8 mouse cellular contexts compared by ENCODE assay signal in the genomic region with DNA sequence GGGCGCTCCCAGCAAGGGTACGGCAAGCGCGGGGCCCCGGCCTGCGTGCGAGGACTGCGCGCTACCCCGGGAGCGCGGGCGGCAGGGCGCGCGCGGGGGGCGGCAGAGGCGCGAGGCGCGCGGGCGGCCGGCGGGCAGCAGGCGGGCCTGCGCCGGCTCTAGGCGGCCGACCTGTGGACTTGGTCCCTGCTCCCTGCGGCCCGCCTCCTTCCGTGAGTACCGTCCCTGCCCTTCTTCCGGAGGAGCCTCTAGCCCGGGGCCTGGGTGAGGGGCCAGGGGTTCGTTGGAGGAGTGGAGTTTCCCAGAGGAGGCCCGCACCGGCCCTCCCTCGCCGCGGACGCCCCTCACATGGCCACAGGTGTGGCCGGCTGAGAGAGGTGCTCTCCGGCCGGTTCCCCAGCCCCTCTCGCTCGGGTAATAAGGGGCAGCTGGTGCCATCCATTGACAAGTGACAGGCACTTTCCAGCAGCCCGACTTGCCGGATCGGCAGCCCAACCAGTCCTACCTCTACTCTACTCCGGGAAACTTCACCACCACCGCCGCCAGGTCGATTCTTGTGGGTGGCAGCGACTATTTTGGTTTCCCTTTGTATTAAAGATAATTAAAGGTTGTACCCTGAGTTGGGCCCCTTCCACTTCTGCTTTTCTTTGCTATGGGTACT. TPM values are rescaled to one million over a fixed set of nuclear protein-coding genes. Genes with fewer than 3 reads are reported as not detected.
DNase-seq lines count a peak whose midpoint lies in the region; ATAC-seq and TF ChIP-seq lines count a peak whose summit lies in the region.

No protein-coding gene starts in this region.

- DNase-seq in adrenal gland, postnatal 10 days = peak; percentile 69
- peak; percentile 43 for DNase-seq in embryonic facial prominence, embryonic 14.5 days (ENCODE audit: low spot score)
- peak; percentile 54 for DNase-seq in liver, embryonic 13.5 days
- DNase-seq in natural killer cell, adult 2 months (ENCODE audit: low spot score in 2 of 2) = peak; percentile 44 to 69
- peak; percentile 8 for DNase-seq in telencephalon, adult 2 months (ENCODE audit: low read depth, low spot score)

- H3K79me2 ChIP-seq in C2C12 (ENCODE audit: control insufficient read depth, insufficient read depth) = peaks cover 51% of the 10 kb centered on the region

- peak overlapping the region; percentile 41 for H3K4me2 ChIP-seq in embryonic facial prominence, embryonic 14.5 days (ENCODE audit: low read depth, low read length)
- peak overlapping the region; percentile 50 for H3K4me2 ChIP-seq in heart, embryonic 12.5 days
- H3K4me2 ChIP-seq in kidney, embryonic 16.5 days (replicated peaks; ENCODE audit: low read depth, low read length) = peak overlapping the region; percentile 37
- peak overlapping the region; percentile 56 for H3K4me2 ChIP-seq in liver, embryonic 13.5 days

- H3K36me3 ChIP-seq in C2C12 (ENCODE audit: control insufficient read depth, insufficient read depth) = peaks cover 35% of the 10 kb centered on the region
- peaks cover 34% of the 10 kb centered on the region for H3K36me3 ChIP-seq in embryonic facial prominence, embryonic 14.5 days (ENCODE audit: control insufficient read depth, insufficient read depth, low read length)
- H3K36me3 ChIP-seq in heart, embryonic 12.5 days = peaks cover 28% of the 10 kb centered on the region
- H3K36me3 ChIP-seq in kidney, embryonic 16.5 days (ENCODE audit: insufficient read depth, low read length) = peaks cover 16% of the 10 kb centered on the region
- H3K36me3 ChIP-seq in liver, embryonic 13.5 days = peaks cover 34% of the 10 kb centered on the region

- WGBS in embryonic facial prominence, embryonic 14.5 days = 3% methylated on average over 10 of the region's 57 CpGs
- WGBS in heart, embryonic 12.5 days = 7% methylated on average over 57 of the region's 57 CpGs
- WGBS in kidney, embryonic 16.5 days = under 1% methylated on average over 47 of the region's 57 CpGs
- WGBS in liver, embryonic 13.5 days (ENCODE audit: insufficient replicate concordance) = under 1% methylated on average over 55 of the region's 57 CpGs

- peak overlapping the region; percentile 33 for H3K27ac ChIP-seq in embryonic facial prominence, embryonic 14.5 days (replicated peaks; ENCODE audit: low read depth, low read length)
- H3K27ac ChIP-seq in heart, embryonic 12.5 days (ENCODE audit: poor library complexity, severe bottlenecking) = peak overlapping the region; percentile 46
- peak overlapping the region; percentile 4; the same call in 1 of the 2 replicates for H3K27ac ChIP-seq in kidney, embryonic 16.5 days (ENCODE audit: low read length)
- peak overlapping the region; percentile 62 for H3K27ac ChIP-seq in liver, embryonic 13.5 days

- H3K27me3 ChIP-seq in C2C12 (ENCODE audit: control insufficient read depth, insufficient read depth, insufficient read length) = no peaks in the 10 kb centered on the region
- no peaks in the 10 kb centered on the region for H3K27me3 ChIP-seq in embryonic facial prominence, embryonic 14.5 days (replicated peaks; ENCODE audit: control insufficient read depth, insufficient read depth, low read length)
- no peaks in the 10 kb centered on the region for H3K27me3 ChIP-seq in heart, embryonic 12.5 days (replicated peaks)
- no peaks in the 10 kb centered on the region for H3K27me3 ChIP-seq in kidney, embryonic 16.5 days (ENCODE audit: insufficient read depth, low read length)
- no peaks in the 10 kb centered on the region for H3K27me3 ChIP-seq in liver, embryonic 13.5 days

- ATAC-seq in embryonic facial prominence, embryonic 14.5 days (ENCODE audit: low read depth) = peak; percentile 38; the same call in 1 of the 2 replicates
- peak; percentile 44 for ATAC-seq in heart, embryonic 12.5 days (ENCODE audit: insufficient number of reproducible peaks, low FRiP score)
- peak; percentile 62 for ATAC-seq in kidney, embryonic 16.5 days (ENCODE audit: low FRiP score, low TSS enrichment)
- peak; percentile 64 for ATAC-seq in liver, embryonic 13.5 days (ENCODE audit: low read depth)

- H3K4me3 ChIP-seq in C2C12 (ENCODE audit: insufficient read depth, poor library complexity, severe bottlenecking) = peak overlapping the region; percentile 44
- H3K4me3 ChIP-seq in embryonic facial prominence, embryonic 14.5 days (ENCODE audit: low read depth, low read length) = peak overlapping the region; percentile 41
- peak overlapping the region; percentile 50 for H3K4me3 ChIP-seq in heart, embryonic 12.5 days
- H3K4me3 ChIP-seq in kidney, embryonic 16.5 days (ENCODE audit: low read length) = peak overlapping the region; percentile 44
- peak overlapping the region; percentile 60 for H3K4me3 ChIP-seq in liver, embryonic 13.5 days (replicated peaks)

- H3K4me1 ChIP-seq in embryonic facial prominence, embryonic 14.5 days (ENCODE audit: control insufficient read depth, insufficient read depth, low read length) = no peaks in the 10 kb centered on the region
- H3K4me1 ChIP-seq in heart, embryonic 12.5 days (replicated peaks) = 0 out of 2 replicates have a peak, but pooled peaks cover 9% of the 10 kb centered on the region
- no peaks in the 10 kb centered on the region for H3K4me1 ChIP-seq in kidney, embryonic 16.5 days (ENCODE audit: insufficient read depth, low read length)
- H3K4me1 ChIP-seq in liver, embryonic 13.5 days (replicated peaks) = peaks cover 18% of the 10 kb centered on the region

- H3K9me3 ChIP-seq in embryonic facial prominence, embryonic 14.5 days (ENCODE audit: control insufficient read depth, low read length) = no peaks in the 10 kb centered on the region
- H3K9me3 ChIP-seq in heart, embryonic 12.5 days (replicated peaks) = no peaks in the 10 kb centered on the region
- H3K9me3 ChIP-seq in kidney, embryonic 16.5 days (ENCODE audit: low read length) = no peaks in the 10 kb centered on the region
- H3K9me3 ChIP-seq in liver, embryonic 13.5 days (replicated peaks) = no peaks in the 10 kb centered on the region

- peak overlapping the region; percentile 91 for H3ac ChIP-seq in C2C12 (ENCODE audit: control insufficient read depth, insufficient read length, low read depth)

- H3K79me3 ChIP-seq in C2C12 (ENCODE audit: low read depth) = peaks cover 48% of the 10 kb centered on the region

- peak overlapping the region; percentile 61 for H3K9ac ChIP-seq in embryonic facial prominence, embryonic 14.5 days (ENCODE audit: low read depth, low read length)
- peak overlapping the region; percentile 63 for H3K9ac ChIP-seq in heart, embryonic 12.5 days
- H3K9ac ChIP-seq in kidney, embryonic 16.5 days (replicated peaks; ENCODE audit: low read length) = peak overlapping the region; percentile 43
- peak overlapping the region; percentile 72 for H3K9ac ChIP-seq in liver, embryonic 13.5 days

- TF ChIP-seq CTCF in C2C12 (IDR thresholded peaks at IDR 0.05; ENCODE audit: control insufficient read depth, insufficient read depth, insufficient read length) = no peak

TF ChIP-seq in C2C12, 6 proteins besides CTCF, POLR2A, EP300 and RAD21:
- TF ChIP-seq MAX (IDR thresholded peaks at IDR 0.05) = no peak
- no peak for TF ChIP-seq FOSL1 (IDR thresholded peaks at IDR 0.05; ENCODE audit: insufficient read depth, low read length, poor library complexity, severe bottlenecking)
- no peak for TF ChIP-seq CEBPB (IDR thresholded peaks at IDR 0.05; ENCODE audit: low read depth)
- TF ChIP-seq MYOD1 (IDR thresholded peaks at IDR 0.05; ENCODE audit: control insufficient read depth, insufficient read length, low read depth) = no peak
- TF ChIP-seq MYOG (IDR thresholded peaks at IDR 0.05; ENCODE audit: control insufficient read depth, extremely low read depth, insufficient read length) = no peak
- TF ChIP-seq USF1 (IDR thresholded peaks at IDR 0.05; ENCODE audit: low read depth) = no peak

RNA-seq across cellular contexts. Expression of a gene that starts 0.7 kb away (rescaled TPM):
- polyA plus RNA-seq in C2C12 (2012; fragmentation: generic; extraction: Trizol) = 28.9 TPM
- total RNA-seq in adrenal gland, postnatal 10 days (2021) = 10 to 100 TPM; 56.2 to 57.8 TPM
- polyA plus RNA-seq in embryonic facial prominence, embryonic 14.5 days (2014; fragmentation: Nextera tagmentation; extraction: Ambion mirVana) = 38.8 and 44.6 TPM in 2 replicates
- 37.4 and 39.9 TPM in 2 replicates for polyA plus RNA-seq in heart, embryonic 12.5 days (2016; fragmentation: Nextera tagmentation; extraction: Ambion mirVana)
- 47.8 and 49.5 TPM in 2 replicates for polyA plus RNA-seq in kidney, embryonic 16.5 days (2015; fragmentation: Nextera tagmentation; extraction: Ambion mirVana)
- 22.0 and 22.3 TPM in 2 replicates for polyA plus RNA-seq in liver, embryonic 13.5 days (2015; fragmentation: Nextera tagmentation; extraction: Ambion mirVana)

RNA-seq across cellular contexts. Expression of a gene that starts 9.6 kb away (rescaled TPM):
- 3.4 TPM for polyA plus RNA-seq in C2C12 (2012; fragmentation: generic; extraction: Trizol)
- total RNA-seq in adrenal gland, postnatal 10 days (2021) = 10 to 100 TPM; 30.0 to 62.1 TPM
- 9.8 and 9.9 TPM in 2 replicates for polyA plus RNA-seq in embryonic facial prominence, embryonic 14.5 days (2014; fragmentation: Nextera tagmentation; extraction: Ambion mirVana)
- 12.8 and 13.8 TPM in 2 replicates for polyA plus RNA-seq in heart, embryonic 12.5 days (2016; fragmentation: Nextera tagmentation; extraction: Ambion mirVana)
- polyA plus RNA-seq in kidney, embryonic 16.5 days (2015; fragmentation: Nextera tagmentation; extraction: Ambion mirVana) = 15.2 and 20.7 TPM in 2 replicates
- 3.4 and 4.3 TPM in 2 replicates for polyA plus RNA-seq in liver, embryonic 13.5 days (2015; fragmentation: Nextera tagmentation; extraction: Ambion mirVana)

Comparison
In these comparisons a context has a peak if more than half of its experiments do, and no peak if none do; other contexts are left out.
1. Peak in every context shown above with its lines: DNase-seq, ATAC-seq, H3K4me3 ChIP-seq and H3K27ac ChIP-seq.
2. DNase-seq: peak in every context shown above with its lines; median percentile 69 in adrenal gland, postnatal 10 days; 56 in natural killer cell, adult 2 months; 54 in liver, embryonic 13.5 days; 43 in embryonic facial prominence, embryonic 14.5 days; 8 in telencephalon, adult 2 months.
3. H3K27ac ChIP-seq: peak in every context shown above with its lines; median percentile 62 in liver, embryonic 13.5 days; 46 in heart, embryonic 12.5 days; 33 in embryonic facial prominence, embryonic 14.5 days; 4 in kidney, embryonic 16.5 days.